Mouse (Mus musculus) liver, embryonic 12.5 days (tissue): ENCODE results near the gene Paf1. TPM values are rescaled to one million over a fixed set of nuclear protein-coding genes. Genes with fewer than 3 reads are reported as not detected.
A peak's percentile ranks its signal among the peaks of the same experiment; 100 is the strongest.
"Not testable (repeated sequence)": the region's sequence is repeated elsewhere in the genome, so short reads cannot be mapped to it uniquely, and the experiment has no call there.

Experiments
- ATAC-seq: fragments of 200-750 bp; cut with Nextera tagmentation; 2 replicates; pipeline ENCODE4 v1.8.0; 2017; ENCODE audit warnings: moderate number of reproducible peaks, mild to moderate bottlenecking, moderate library complexity
- H3K27ac ChIP-seq: fragments of 300-500 bp; sonication (generic); 2 replicates; pipeline ENCODE4 v1.5.1; 2016; ENCODE audit warnings: mild to moderate bottlenecking
- H3K27me3 ChIP-seq: fragments of 300-500 bp; sonication (generic); replicated peaks from 2 replicates; pipeline ENCODE4 v1.6.1; 2016; ENCODE audit warnings: mild to moderate bottlenecking, moderate library complexity
- H3K36me3 ChIP-seq: fragments of 300-500 bp; sonication (generic); 2 replicates; pipeline ENCODE4 v1.6.1; 2016; ENCODE audit warnings: mild to moderate bottlenecking, moderate library complexity
- H3K4me1 ChIP-seq: fragments of 300-500 bp; sonication (generic); 2 replicates; pipeline ENCODE4 v1.6.1; 2016
- H3K4me2 ChIP-seq: fragments of 300-500 bp; sonication (generic); 2 replicates; pipeline ENCODE4 v1.6.1; 2016; ENCODE audit warnings: mild to moderate bottlenecking, moderate library complexity
- H3K4me3 ChIP-seq: fragments of 300-500 bp; sonication (generic); 2 replicates; pipeline ENCODE4 v1.5.1; 2016; ENCODE audit warnings: mild to moderate bottlenecking, moderate library complexity
- H3K9ac ChIP-seq: fragments of 300-500 bp; sonication (generic); 2 replicates; pipeline ENCODE4 v1.6.1; 2016; ENCODE audit warnings: mild to moderate bottlenecking, moderate library complexity
- H3K9me3 ChIP-seq: fragments of 300-500 bp; sonication (generic); replicated peaks from 2 replicates; pipeline ENCODE4 v1.6.1; 2016; ENCODE audit warnings: mild to moderate bottlenecking, moderate library complexity
- WGBS: fragments of 180-500 bp; shearing (Covaris S2); methylation state at CpG from one replicate; pipeline ENCODE4 v1.1.7; 2016; ENCODE audit not compliant: insufficient replicate concordance; 5-methylcytosine and 5-hydroxymethylcytosine counted together
- polyA plus RNA-seq: library from polyadenylated mRNA; unstranded; fragments of >200 nt; fragmentation: Nextera tagmentation; extraction: Ambion mirVana; gene quantifications from 2 replicates; pipeline ENCODE4 v1.2.1, GENCODE M21; 2016

Gene Paf1
- polyA plus RNA-seq, 1 experiment from 2014 or later, result 42.4 TPM

GRCm38 (mm10) chr7:28380237-28381016 lies 12.3 kb upstream of the Paf1 start, which contains the start of gene Zfp36:
Gene Zfp36, minus strand, starts transcription at chr7:28380253.
- 28% methylated on average over 17 of the region's 17 CpGs for WGBS
- Histone ChIP-seq H3K27me3 (no peaks in the 10 kb centered on the region), H3K9me3 (no peaks in the 10 kb centered on the region), H3K27ac (peak within 1 kb of the TSS; percentile 92), H3K4me3 (peak within 1 kb of the TSS; percentile 69), H3K4me2 (peak within 1 kb of the TSS; percentile 92), H3K36me3 (peaks cover 9% of the 10 kb centered on the region), H3K9ac (peak within 1 kb of the TSS; percentile 83), H3K4me1 (peaks cover 90% of the 10 kb centered on the region)
- no peak for ATAC-seq

GRCm38 (mm10) chr7:28381017-28381790 lies 11.5 kb upstream of the Paf1 start:
- H3K9me3 ChIP-seq, result no peaks in the 10 kb centered on the region
- H3K4me3 ChIP-seq, result peak overlapping the region; percentile 56
- peaks cover 92% of the 10 kb centered on the region for H3K4me1 ChIP-seq
- H3K36me3 ChIP-seq, result peaks cover 16% of the 10 kb centered on the region
- WGBS, result 3% methylated on average over 30 of the region's 30 CpGs
- H3K9ac ChIP-seq, result peak overlapping the region; percentile 83
- peak; percentile 48 for ATAC-seq
- peak overlapping the region; percentile 86 for H3K4me2 ChIP-seq
- peak overlapping the region; percentile 92 for H3K27ac ChIP-seq
- no peaks in the 10 kb centered on the region for H3K27me3 ChIP-seq

- H3K27me3 ChIP-seq, result no peaks in the 10 kb centered on the region
- WGBS, result 0% methylated on average over 20 of the region's 20 CpGs
- H3K4me3 ChIP-seq, result peak overlapping the region; percentile 56
- H3K4me1 ChIP-seq, result peaks cover 87% of the 10 kb centered on the region
- H3K4me2 ChIP-seq, result peak overlapping the region; percentile 86
- H3K27ac ChIP-seq, result peak overlapping the region; percentile 92
- no peaks in the 10 kb centered on the region for H3K9me3 ChIP-seq
- peak; percentile 14 for ATAC-seq
- peak overlapping the region; percentile 83 for H3K9ac ChIP-seq
- peaks cover 17% of the 10 kb centered on the region for H3K36me3 ChIP-seq
Measured at GRCm38 (mm10) chr7:28381938-28382337, 10.8 kb upstream of the Paf1 start.

GRCm38 (mm10) chr7:28382347-28382951 lies 10.3 kb upstream of the Paf1 start:
- Histone ChIP-seq H3K9me3 (no peaks in the 10 kb centered on the region), H3K36me3 (peaks cover 18% of the 10 kb centered on the region), H3K4me3 (peak overlapping the region; percentile 56), H3K27ac (peak overlapping the region; percentile 92), H3K4me2 (peak overlapping the region; percentile 86), H3K9ac (peak overlapping the region; percentile 83), H3K27me3 (no peaks in the 10 kb centered on the region), H3K4me1 (peaks cover 82% of the 10 kb centered on the region)
- 0 out of 2 replicates have a peak, but pooled peaks have one; percentile 2 for ATAC-seq
- 10% methylated on average over 9 of the region's 12 CpGs for WGBS

- H3K27ac ChIP-seq, result peak overlapping the region; percentile 92
- no peaks in the 10 kb centered on the region for H3K9me3 ChIP-seq
- no peaks in the 10 kb centered on the region for H3K27me3 ChIP-seq
- peak overlapping the region; percentile 83 for H3K9ac ChIP-seq
- H3K36me3 ChIP-seq, result peaks cover 18% of the 10 kb centered on the region
- H3K4me3 ChIP-seq, result peak overlapping the region; percentile 56
- H3K4me2 ChIP-seq, result peak overlapping the region; percentile 86
- ATAC-seq, result peak; percentile 60
- H3K4me1 ChIP-seq, result peaks cover 79% of the 10 kb centered on the region
- 1% methylated on average over 11 of the region's 11 CpGs for WGBS
Measured at GRCm38 (mm10) chr7:28382981-28383396, 9.8 kb upstream of the Paf1 start.

- H3K27ac ChIP-seq, result peak overlapping the region; percentile 92
- no peak for ATAC-seq
- peaks cover 79% of the 10 kb centered on the region for H3K4me1 ChIP-seq
- 47% methylated on average over 4 of the region's 4 CpGs for WGBS
- H3K9me3 ChIP-seq, result no peaks in the 10 kb centered on the region
- H3K36me3 ChIP-seq, result peaks cover 23% of the 10 kb centered on the region
- H3K9ac ChIP-seq, result no peak overlapping the region
- peak overlapping the region; percentile 86; the same call in 1 of the 2 replicates for H3K4me2 ChIP-seq
- no peaks in the 10 kb centered on the region for H3K27me3 ChIP-seq
- no peak overlapping the region for H3K4me3 ChIP-seq
Measured at GRCm38 (mm10) chr7:28383606-28384005, 9.1 kb upstream of the Paf1 start.

- Histone ChIP-seq H3K27me3 (no peaks in the 10 kb centered on the region), H3K4me2 (no peak overlapping the region), H3K4me1 (peaks cover 77% of the 10 kb centered on the region), H3K9me3 (no peaks in the 10 kb centered on the region), H3K4me3 (no peak overlapping the region), H3K36me3 (peaks cover 28% of the 10 kb centered on the region), H3K27ac (peak overlapping the region; percentile 92; the same call in 1 of the 2 replicates), H3K9ac (no peak overlapping the region)
- ATAC-seq, result no peak
- 60% methylated on average over 6 of the region's 6 CpGs for WGBS
Measured at GRCm38 (mm10) chr7:28384162-28384561, 8.6 kb upstream of the Paf1 start.

GRCm38 (mm10) chr7:28385196-28385595 lies 7.6 kb upstream of the Paf1 start:
- WGBS, result 82% methylated on average over 9 of the region's 9 CpGs
- Histone ChIP-seq H3K4me2 (no peak overlapping the region), H3K27me3 (no peaks in the 10 kb centered on the region), H3K4me3 (no peak overlapping the region), H3K9ac (no peak overlapping the region), H3K36me3 (peaks cover 39% of the 10 kb centered on the region), H3K9me3 (no peaks in the 10 kb centered on the region), H3K27ac (no peak overlapping the region; the same call in 1 of the 2 replicates), H3K4me1 (peaks cover 67% of the 10 kb centered on the region)
- ATAC-seq, result no peak

- Histone ChIP-seq H3K4me2 (no peak overlapping the region), H3K27ac (peak overlapping the region; percentile 57), H3K9ac (no peak overlapping the region), H3K27me3 (no peaks in the 10 kb centered on the region), H3K36me3 (peaks cover 47% of the 10 kb centered on the region), H3K9me3 (no peaks in the 10 kb centered on the region), H3K4me1 (peaks cover 62% of the 10 kb centered on the region), H3K4me3 (no peak overlapping the region)
- ATAC-seq, result no peak
- 44% methylated on average over 7 of the region's 7 CpGs for WGBS
Measured at GRCm38 (mm10) chr7:28386007-28386406, 6.7 kb upstream of the Paf1 start.

- ATAC-seq, result peak; percentile 36
- H3K9me3 ChIP-seq, result no peaks in the 10 kb centered on the region
- no peaks in the 10 kb centered on the region for H3K27me3 ChIP-seq
- no peak overlapping the region for H3K9ac ChIP-seq
- peak overlapping the region; percentile 57 for H3K27ac ChIP-seq
- no peak overlapping the region for H3K4me2 ChIP-seq
- 4% methylated on average over 4 of the region's 4 CpGs for WGBS
- no peak overlapping the region for H3K4me3 ChIP-seq
- H3K4me1 ChIP-seq, result peaks cover 62% of the 10 kb centered on the region
- peaks cover 47% of the 10 kb centered on the region for H3K36me3 ChIP-seq
Measured at GRCm38 (mm10) chr7:28386462-28386861, 6.3 kb upstream of the Paf1 start.

- not testable (repeated sequence) for ATAC-seq, H3K9me3 ChIP-seq, H3K27ac ChIP-seq, H3K27me3 ChIP-seq, H3K9ac ChIP-seq, H3K4me2 ChIP-seq, H3K4me3 ChIP-seq
- H3K36me3 ChIP-seq, result peaks cover 47% of the 10 kb centered on the region
- H3K4me1 ChIP-seq, result peaks cover 62% of the 10 kb centered on the region
- WGBS, result 72% methylated on average over 6 of the region's 6 CpGs
Measured at GRCm38 (mm10) chr7:28386877-28387276, 5.9 kb upstream of the Paf1 start.
